Mouse (Mus musculus): ENCODE measurements at regions not wholly inside any gene's neighbourhood (a gene's known extent, or its start where the extent isn't known, plus 50 kb on each side); places are given as distances from the start of the nearest gene placed in this dataset.

DNA sequence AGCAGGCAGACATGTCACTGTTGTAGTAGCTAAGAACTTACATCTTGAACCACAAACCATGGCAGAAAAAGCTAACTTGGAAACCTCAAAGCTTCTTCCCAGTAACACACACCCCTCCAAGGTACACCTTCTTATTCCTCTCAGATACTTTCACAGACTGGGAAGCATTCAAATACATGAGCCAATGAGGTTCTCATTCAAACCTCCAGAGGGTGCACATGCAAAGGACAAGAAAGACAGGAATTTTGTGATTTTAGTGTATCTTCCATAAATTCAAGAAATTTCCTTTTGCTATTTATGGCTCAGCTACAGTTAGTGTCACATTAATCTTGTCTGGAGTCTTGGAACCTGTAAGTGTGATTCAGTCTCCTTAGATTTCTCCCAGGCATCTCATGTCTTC lies 115.4 kb downstream of the Gm21897 start:
- no peak for TF ChIP-seq POLR2A (IDR thresholded peaks at IDR 0.05; ENCODE audit: borderline replicate concordance, extremely low read depth, low read depth, low read length)
- TF ChIP-seq CTCF (IDR thresholded peaks at IDR 0.05; ENCODE audit: insufficient read depth, low read length): no peak

All from lung, adult 2 months (tissue).